Mouse (Mus musculus) myocyte (in vitro differentiated cells): ENCODE measurements around the gene Rnaset2b.
"Not testable (repeated sequence)": the region's sequence is repeated elsewhere in the genome, so short reads cannot be mapped to it uniquely, and the experiment has no call there.

ENCODE experiments used
- CEBPB ChIP-seq: IDR thresholded peaks from 2 replicates; pipeline ENCODE4 v1.6.1; 2011; ENCODE audit warnings: mild to moderate bottlenecking, moderate library complexity; ENCODE audit not compliant: poor library complexity, insufficient read depth, severe bottlenecking
- POLR2A ChIP-seq: IDR thresholded peaks from one replicate; pipeline ENCODE4 v1.6.1; 2011; ENCODE audit warnings: low read depth, mild to moderate bottlenecking, control low read depth, moderate library complexity; ENCODE audit not compliant: insufficient read length
- REST ChIP-seq: IDR thresholded peaks from one replicate; pipeline ENCODE4 v1.6.1; 2011; ENCODE audit warnings: mild to moderate bottlenecking, control low read depth, moderate library complexity; ENCODE audit not compliant: insufficient read depth, insufficient read length
- TCF12 ChIP-seq: IDR thresholded peaks from one replicate; pipeline ENCODE4 v1.6.1; 2011; ENCODE audit warnings: mild to moderate bottlenecking, control low read depth; ENCODE audit not compliant: poor library complexity, insufficient read depth, severe bottlenecking
- USF1 ChIP-seq: IDR thresholded peaks from one replicate; pipeline ENCODE4 v1.6.1; 2011; ENCODE audit warnings: low read depth, mild to moderate bottlenecking, control low read depth, moderate library complexity

DNA sequence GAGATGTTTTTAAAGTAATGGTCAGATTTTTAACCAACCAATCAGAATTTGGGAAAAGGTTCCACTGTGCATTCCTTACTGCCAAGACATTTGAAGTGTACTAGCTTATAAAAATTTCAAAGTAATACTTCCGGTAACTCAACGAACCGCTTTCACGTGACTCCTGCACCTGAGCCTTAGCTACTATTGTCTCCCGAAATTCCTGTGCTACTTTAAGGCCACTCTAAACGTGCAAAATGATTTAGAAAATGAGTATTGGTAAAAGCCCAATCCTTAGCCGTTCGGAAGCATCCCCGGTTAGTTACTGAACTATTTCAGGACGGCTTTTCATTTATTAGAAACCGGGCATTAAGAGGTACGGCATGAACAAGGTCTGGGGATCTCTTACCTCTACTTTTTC lies 10.1 kb upstream of the Rnaset2b start:
- TF ChIP-seq POLR2A, USF1, REST, TCF12, CEBPB: not testable (repeated sequence)
